Mouse (Mus musculus) heart, adult 2 months (tissue): Measurements from ENCODE around the gene Rsph3b.
"Not testable (repeated sequence)": the region's sequence is repeated elsewhere in the genome, so short reads cannot be mapped to it uniquely, and the experiment has no call there.

Source experiments
- CTCF ChIP-seq: fragments of 200-600 bp; IDR thresholded peaks from 2 replicates; pipeline ENCODE4 v1.8.1; 2022; ENCODE audit warnings: antibody characterized with exemption, mild to moderate bottlenecking, moderate library complexity
- EP300 ChIP-seq: fragments of 200-500 bp; IDR thresholded peaks from 2 replicates; pipeline ENCODE4 v1.6.1; 2011; ENCODE audit warnings: low read depth, low read length, control low read depth; ENCODE audit not compliant: insufficient read depth

- not testable (repeated sequence) for TF ChIP-seq CTCF, EP300
Measured at GRCm38 (mm10) chr17:6974985-6975384, 26.5 kb upstream of the Rsph3b start.
